Mouse (Mus musculus) hindbrain, embryonic 14.5 days (tissue): ENCODE data around the gene Tbc1d10b. TPM values are rescaled to one million over a fixed set of nuclear protein-coding genes. Genes with fewer than 3 reads are reported as not detected.
"Not testable (repeated sequence)": the region's sequence is repeated elsewhere in the genome, so short reads cannot be mapped to it uniquely, and the experiment has no call there.

Experiments
- ATAC-seq: fragments of 200-750 bp; cut with Nextera tagmentation; 2 replicates; pipeline ENCODE4 v1.8.0; 2017; ENCODE audit warnings: moderate number of reproducible peaks, mild to moderate bottlenecking, moderate TSS enrichment, moderate library complexity; ENCODE audit not compliant: low FRiP score
- DNase-seq: peaks from one replicate; pipeline ENCODE4 v3.0.0-alpha.2; 2015; ENCODE audit warnings: low spot score
- H3K27ac ChIP-seq: fragments of 300-500 bp; sonication (generic); 2 replicates; pipeline ENCODE4 v1.5.1; 2014; ENCODE audit warnings: mild to moderate bottlenecking, moderate library complexity
- H3K27me3 ChIP-seq: fragments of 300-500 bp; sonication (generic); 2 replicates; pipeline ENCODE4 v1.6.1; 2014; ENCODE audit warnings: mild to moderate bottlenecking, low read length, mixed read lengths; ENCODE audit not compliant: control insufficient read depth, insufficient read depth
- H3K36me3 ChIP-seq: fragments of 300-500 bp; sonication (generic); replicated peaks from 2 replicates; pipeline ENCODE4 v1.6.1; 2014; ENCODE audit not compliant: control insufficient read depth, insufficient read depth
- H3K4me1 ChIP-seq: fragments of 300-500 bp; sonication (generic); replicated peaks from 2 replicates; pipeline ENCODE4 v1.6.1; 2014; ENCODE audit warnings: antibody characterized with exemption, low read length, mixed read lengths; ENCODE audit not compliant: control insufficient read depth, insufficient read depth
- H3K4me2 ChIP-seq: fragments of 300-500 bp; sonication (generic); replicated peaks from 2 replicates; pipeline ENCODE4 v1.6.1; 2014; ENCODE audit warnings: mild to moderate bottlenecking, moderate library complexity
- H3K4me3 ChIP-seq: fragments of 300-500 bp; sonication (generic); replicated peaks from 2 replicates; pipeline ENCODE4 v1.5.1; 2014; ENCODE audit warnings: mild to moderate bottlenecking, low read length
- H3K9ac ChIP-seq: fragments of 300-500 bp; sonication (generic); 2 replicates; pipeline ENCODE4 v1.6.1; 2014
- H3K9me3 ChIP-seq: fragments of 300-500 bp; sonication (generic); 2 replicates; pipeline ENCODE4 v1.6.1; 2016; ENCODE audit warnings: low read length; ENCODE audit not compliant: control insufficient read depth
- WGBS: fragments of 180-500 bp; shearing (Covaris S2); extraction: QIAGEN DNeasy Blood & Tissue Kit; methylation state at CpG from one replicate; pipeline ENCODE4 v1.1.7; 2014; 5-methylcytosine and 5-hydroxymethylcytosine counted together
- polyA plus RNA-seq: library from polyadenylated mRNA; unstranded; fragments of >200 nt; fragmentation: Nextera tagmentation; extraction: Ambion mirVana; gene quantifications from 2 replicates; pipeline ENCODE4 v1.2.1, GENCODE M21; 2014

Tbc1d10b gene
- polyA plus RNA-seq: 24.6 and 33.0 TPM in 2 replicates

GRCm38 (mm10) chr7:127208295-127208552, at the start of gene Tbc1d10b:
Tbc1d10b (minus strand) TSS chr7:127208468.
- peak within 1 kb of the TSS; percentile 100 for H3K4me2 ChIP-seq
- H3K9me3 ChIP-seq: no peaks in the 10 kb centered on the region
- H3K27me3 ChIP-seq: no peaks in the 10 kb centered on the region
- DNase-seq: no peak
- WGBS: 0% methylated on average over 37 of the region's 44 CpGs
- peak within 1 kb of the TSS; percentile 92 for H3K9ac ChIP-seq
- peak; percentile 4; the same call in 1 of the 2 replicates for ATAC-seq
- H3K36me3 ChIP-seq: peaks cover 12% of the 10 kb centered on the region
- peak within 1 kb of the TSS; percentile 97 for H3K4me3 ChIP-seq
- peak within 1 kb of the TSS; percentile 84 for H3K27ac ChIP-seq
- H3K4me1 ChIP-seq: peaks cover 26% of the 10 kb centered on the region

- ATAC-seq (no peak), DNase-seq (no peak)
- Histone ChIP-seq H3K36me3 (peaks cover 5% of the 10 kb centered on the region; the same call in 1 of the 2 replicates), H3K9ac (no peak overlapping the region), H3K4me1 (peaks cover 19% of the 10 kb centered on the region; the same call in 1 of the 2 replicates), H3K9me3 (no peaks in the 10 kb centered on the region), H3K4me2 (no peak overlapping the region), H3K4me3 (no peak overlapping the region), H3K27ac (no peak overlapping the region), H3K27me3 (no peaks in the 10 kb centered on the region)
- 92% methylated on average over 5 of the region's 5 CpGs for WGBS
Measured at GRCm38 (mm10) chr7:127256518-127256917, 48.2 kb upstream of the Tbc1d10b start.

- ATAC-seq: no peak
- H3K4me2 ChIP-seq: no peak overlapping the region
- no peak for DNase-seq
- no peak overlapping the region for H3K9ac ChIP-seq
- WGBS: 98% methylated on average over 2 of the region's 2 CpGs
- H3K4me3 ChIP-seq: no peak overlapping the region
- no peak overlapping the region for H3K27ac ChIP-seq
- H3K4me1 ChIP-seq: peaks cover 17% of the 10 kb centered on the region; the same call in 1 of the 2 replicates
- no peaks in the 10 kb centered on the region for H3K27me3 ChIP-seq
- no peaks in the 10 kb centered on the region for H3K9me3 ChIP-seq
- H3K36me3 ChIP-seq: peaks cover 5% of the 10 kb centered on the region; the same call in 1 of the 2 replicates
Measured at GRCm38 (mm10) chr7:127255965-127256364, 47.7 kb upstream of the Tbc1d10b start.

- H3K4me2 ChIP-seq: peak overlapping the region; percentile 79
- H3K27me3 ChIP-seq: no peaks in the 10 kb centered on the region
- peak overlapping the region; percentile 46 for H3K4me3 ChIP-seq
- peaks cover 15% of the 10 kb centered on the region; the same call in 1 of the 2 replicates for H3K4me1 ChIP-seq
- DNase-seq (no peak), ATAC-seq (no peak)
- 37% methylated on average over 4 of the region's 4 CpGs for WGBS
- H3K27ac ChIP-seq: peak overlapping the region; percentile 96
- peak overlapping the region; percentile 72 for H3K9ac ChIP-seq
- peaks cover 7% of the 10 kb centered on the region for H3K36me3 ChIP-seq
- no peaks in the 10 kb centered on the region for H3K9me3 ChIP-seq
Measured at GRCm38 (mm10) chr7:127255008-127255407, 46.7 kb upstream of the Tbc1d10b start.

- peak overlapping the region; percentile 96 for H3K27ac ChIP-seq
- no peaks in the 10 kb centered on the region for H3K9me3 ChIP-seq
- H3K4me3 ChIP-seq: peak overlapping the region; percentile 46
- no peaks in the 10 kb centered on the region for H3K27me3 ChIP-seq
- peak overlapping the region; percentile 78 for H3K9ac ChIP-seq
- ATAC-seq (peak; percentile 97), DNase-seq (peak; percentile 100)
- peak overlapping the region; percentile 79 for H3K4me2 ChIP-seq
- under 1% methylated on average over 136 of the region's 136 CpGs for WGBS
- H3K36me3 ChIP-seq: peaks cover 15% of the 10 kb centered on the region
- peaks cover 12% of the 10 kb centered on the region; the same call in 1 of the 2 replicates for H3K4me1 ChIP-seq
Measured at GRCm38 (mm10) chr7:127253821-127254769, 45.8 kb upstream of the Tbc1d10b start.

GRCm38 (mm10) chr7:127253341-127253740, 45.1 kb upstream of the Tbc1d10b start:
- Histone ChIP-seq H3K4me1 (peaks cover 12% of the 10 kb centered on the region; the same call in 1 of the 2 replicates), H3K9ac (peak overlapping the region; percentile 78), H3K27me3 (no peaks in the 10 kb centered on the region), H3K9me3 (no peaks in the 10 kb centered on the region), H3K27ac (peak overlapping the region; percentile 96), H3K4me3 (peak overlapping the region; percentile 46), H3K4me2 (peak overlapping the region; percentile 79), H3K36me3 (peaks cover 18% of the 10 kb centered on the region)
- WGBS: 91% methylated on average over 6 of the region's 6 CpGs
- DNase-seq (no peak), ATAC-seq (no peak)

- no peak overlapping the region for H3K27ac ChIP-seq
- DNase-seq (peak; percentile 38), ATAC-seq (no peak)
- H3K9me3 ChIP-seq: no peaks in the 10 kb centered on the region
- no peak overlapping the region for H3K9ac ChIP-seq
- H3K4me3 ChIP-seq: no peak overlapping the region
- 90% methylated on average over 2 of the region's 2 CpGs for WGBS
- H3K4me1 ChIP-seq: peaks cover 12% of the 10 kb centered on the region; the same call in 1 of the 2 replicates
- H3K27me3 ChIP-seq: no peaks in the 10 kb centered on the region
- H3K4me2 ChIP-seq: no peak overlapping the region
- H3K36me3 ChIP-seq: peaks cover 24% of the 10 kb centered on the region
Measured at GRCm38 (mm10) chr7:127252414-127252813, 44.1 kb upstream of the Tbc1d10b start.

GRCm38 (mm10) chr7:127250511-127250910, 42.2 kb upstream of the Tbc1d10b start:
- not testable (repeated sequence) for H3K9me3 ChIP-seq, H3K27ac ChIP-seq, H3K4me2 ChIP-seq, ATAC-seq, H3K4me3 ChIP-seq, H3K27me3 ChIP-seq, H3K9ac ChIP-seq, DNase-seq
- 91% methylated on average over 8 of the region's 8 CpGs for WGBS
- Histone ChIP-seq H3K36me3 (peaks cover 23% of the 10 kb centered on the region), H3K4me1 (peaks cover 15% of the 10 kb centered on the region)

- ATAC-seq: peak; percentile 81
- H3K36me3 ChIP-seq: peaks cover 20% of the 10 kb centered on the region
- 11% methylated on average over 33 of the region's 33 CpGs for WGBS
- DNase-seq: no peak
- H3K9me3 ChIP-seq: no peaks in the 10 kb centered on the region
- H3K9ac ChIP-seq: peak overlapping the region; percentile 96
- H3K4me3 ChIP-seq: peak overlapping the region; percentile 87
- peak overlapping the region; percentile 81 for H3K4me2 ChIP-seq
- H3K4me1 ChIP-seq: peaks cover 17% of the 10 kb centered on the region
- H3K27me3 ChIP-seq: no peaks in the 10 kb centered on the region
- peak overlapping the region; percentile 80 for H3K27ac ChIP-seq
Measured at GRCm38 (mm10) chr7:127244658-127245510, 36.6 kb upstream of the Tbc1d10b start.
